Mouse (Mus musculus) frontal cortex, postnatal 25 days (tissue): Measurements from ENCODE around the gene Nanos2.
A peak's percentile ranks its signal among the peaks of the same experiment; 100 is the strongest.

Experiments
- DNase-seq, 2 experiments: peaks; one replicate each; pipeline ENCODE4 v3.0.0; 2022; ENCODE audit warnings: low spot score in 2 of 2

Gene Nanos2

GRCm38 (mm10) chr7:18987100-18987499 is at the start of gene Nanos2:
Nanos2 (plus strand) TSS chr7:18987400.
- no peak for DNase-seq

DNA sequence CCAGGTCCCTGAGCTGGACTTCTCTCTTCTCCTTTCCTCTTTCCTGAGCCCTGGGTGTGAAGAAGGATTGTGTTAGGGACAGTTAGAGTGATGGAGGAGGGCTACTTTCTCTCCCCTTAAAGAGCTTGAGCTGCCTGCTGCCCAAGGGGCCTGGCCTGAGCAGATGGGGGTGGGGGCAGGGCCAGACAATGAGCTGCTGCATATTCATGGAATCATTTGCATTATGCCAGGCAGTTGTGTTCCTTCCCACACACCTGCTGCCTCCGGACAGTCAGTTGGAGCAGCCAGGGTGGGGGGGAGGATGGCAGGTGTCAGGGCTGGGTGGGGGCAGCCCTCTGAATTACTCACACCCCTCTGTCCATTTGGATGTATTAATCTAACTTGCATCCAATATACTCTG is 44.8 kb upstream of the Nanos2 start:
- DNase-seq: peak in 1 of 2 experiments; percentile 12

DNA sequence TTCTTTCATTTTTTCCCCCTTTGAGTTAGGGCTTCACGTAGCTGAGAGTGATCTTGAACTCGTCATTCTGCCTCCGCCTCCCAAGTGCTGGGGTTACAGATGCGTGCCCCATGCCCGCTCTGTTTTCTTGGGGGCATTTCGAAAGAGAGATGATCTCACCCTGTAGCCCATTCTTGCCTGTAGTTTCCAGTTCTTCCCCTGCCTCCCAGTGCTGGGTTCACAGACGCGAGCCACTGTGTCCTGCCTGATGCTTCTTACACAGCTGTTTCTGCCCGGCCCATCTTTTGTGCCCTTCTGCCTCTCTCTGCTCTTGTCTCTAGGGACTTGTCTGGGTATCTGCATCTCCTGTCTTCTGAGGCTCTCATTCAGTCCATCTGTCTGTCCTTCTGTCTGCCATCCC is 44.4 kb upstream of the Nanos2 start:
- no peak for DNase-seq

- no peak for DNase-seq
Measured at GRCm38 (mm10) chr7:18948151-18948550, 39.0 kb upstream of the Nanos2 start.

GRCm38 (mm10) chr7:18949781-18950522 is 37.2 kb upstream of the Nanos2 start:
- DNase-seq: peak in 1 of 2 experiments; percentile 10

DNA sequence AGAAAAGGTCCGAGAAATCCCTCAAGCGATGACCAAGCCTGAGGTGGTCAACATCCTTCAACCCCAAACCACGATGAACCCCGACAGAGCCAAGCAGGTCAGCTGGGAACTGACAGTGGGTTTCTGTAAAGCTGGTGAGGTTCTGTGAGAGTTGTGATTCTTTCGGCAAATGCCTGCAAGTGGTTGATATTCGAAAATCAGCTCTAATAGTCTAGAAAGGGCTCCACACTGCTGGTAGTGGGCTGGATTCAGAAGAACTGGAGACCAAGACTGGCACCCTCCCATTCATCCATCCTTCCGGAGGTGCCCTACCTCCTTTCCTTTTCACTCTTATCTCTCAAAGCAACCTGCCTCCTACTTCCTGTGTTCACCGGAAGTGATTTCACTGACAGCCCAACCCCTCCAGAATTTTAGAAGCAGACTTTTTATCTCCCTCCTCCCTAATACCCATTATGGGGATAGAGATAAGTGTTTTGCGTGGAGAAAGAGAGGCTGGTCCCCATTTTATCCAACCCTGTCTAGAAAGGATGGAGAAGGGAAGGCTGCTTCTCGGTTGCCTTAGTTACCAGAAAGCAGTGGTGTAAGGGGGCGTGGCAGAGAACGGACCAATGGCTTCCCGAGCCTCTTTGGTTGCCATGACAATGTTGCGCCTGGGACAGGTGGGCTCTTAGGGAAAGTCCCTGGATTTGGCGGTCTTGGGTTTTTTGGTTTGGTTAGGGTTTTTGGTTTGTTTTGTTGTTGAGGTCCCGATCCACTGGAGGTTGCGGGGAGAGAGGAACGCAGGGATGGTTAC is 36.5 kb upstream of the Nanos2 start:
- DNase-seq: no peak

- no peak for DNase-seq
Measured at GRCm38 (mm10) chr7:18951397-18951796, 35.8 kb upstream of the Nanos2 start.

GRCm38 (mm10) chr7:18957569-18958383 is 29.4 kb upstream of the Nanos2 start:
- peak in 1 of 2 experiments; percentile 38 for DNase-seq

- peak in 1 of 2 experiments; percentile 8 for DNase-seq
Measured at GRCm38 (mm10) chr7:18958384-18958766, 28.8 kb upstream of the Nanos2 start.

DNA sequence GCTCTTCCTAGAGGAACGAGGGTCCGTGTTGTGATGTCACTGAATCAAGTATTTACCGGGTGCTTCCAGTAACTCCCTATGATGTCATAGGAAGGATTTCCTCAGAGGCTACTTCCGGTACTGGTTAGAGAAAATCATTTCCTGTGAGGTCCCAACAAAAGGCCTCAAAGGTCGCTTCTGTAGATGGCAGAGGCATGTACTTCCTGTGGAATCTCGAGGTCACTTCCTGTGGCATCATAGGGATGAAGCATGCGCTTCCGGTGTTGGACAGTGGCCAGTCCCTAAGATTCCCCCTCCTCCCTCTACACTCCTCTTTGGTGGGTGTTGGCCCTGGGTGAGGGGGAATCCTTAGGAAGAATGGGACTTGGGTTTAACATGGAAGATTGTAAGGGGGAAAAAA is 27.8 kb upstream of the Nanos2 start:
- DNase-seq: no peak

DNA sequence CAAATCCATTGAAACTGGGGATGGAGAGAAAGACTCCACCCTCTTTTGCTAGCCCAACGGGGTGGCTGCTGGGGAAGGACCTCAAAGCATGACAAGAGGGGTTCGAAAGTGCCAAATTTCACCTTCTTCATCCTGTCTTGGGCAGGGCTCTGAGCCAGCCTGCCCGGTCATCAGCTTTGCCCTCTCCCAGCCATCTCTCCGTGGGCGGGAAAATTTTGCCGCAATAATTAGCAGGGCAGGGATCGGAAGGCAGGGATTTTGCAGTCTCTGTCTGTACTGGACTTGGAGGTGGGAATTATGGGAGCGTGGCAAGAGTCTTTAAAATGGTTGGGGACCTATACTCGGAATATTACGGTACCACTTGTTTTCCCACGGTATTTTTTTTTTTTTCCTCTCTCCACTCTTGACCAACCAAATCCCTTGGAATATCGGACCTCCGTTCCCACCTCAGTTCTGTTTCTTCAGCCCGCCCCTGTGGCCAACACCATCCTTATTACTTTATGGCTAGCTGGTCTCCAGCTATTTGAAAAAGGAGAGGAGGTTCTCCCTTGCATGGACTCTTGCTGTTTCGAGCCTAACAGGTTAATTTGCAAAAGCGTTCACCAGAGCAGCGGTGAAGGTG is 24.9 kb upstream of the Nanos2 start:
- no peak for DNase-seq

DNA sequence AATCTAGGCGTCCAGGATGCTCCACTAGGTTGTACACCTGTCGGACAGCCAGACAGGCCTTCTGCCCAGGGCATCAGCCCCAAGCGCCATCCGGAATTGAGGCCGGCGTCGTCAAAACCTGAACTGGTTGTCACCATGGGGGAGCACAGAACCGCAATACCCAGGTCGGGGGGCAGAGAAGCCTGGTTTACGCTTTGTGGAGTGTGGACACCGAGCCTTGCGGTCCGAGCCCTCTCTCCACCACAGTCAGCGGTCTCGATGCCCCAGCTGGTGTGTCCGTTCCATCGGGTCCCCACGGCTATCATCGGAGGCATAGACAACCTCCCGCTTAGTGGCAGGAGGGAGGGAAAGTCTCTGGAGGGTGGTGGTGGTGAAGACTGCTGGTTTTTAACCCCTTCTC is 24.4 kb upstream of the Nanos2 start:
- DNase-seq: no peak

GRCm38 (mm10) chr7:18963294-18963843 is 23.8 kb upstream of the Nanos2 start:
- DNase-seq: no peak

GRCm38 (mm10) chr7:18965312-18965711 is 21.9 kb upstream of the Nanos2 start:
- no peak for DNase-seq

GRCm38 (mm10) chr7:18967603-18968002 is 19.6 kb upstream of the Nanos2 start:
- DNase-seq: no peak

GRCm38 (mm10) chr7:18970956-18971355 is 16.2 kb upstream of the Nanos2 start:
- no peak for DNase-seq

DNA sequence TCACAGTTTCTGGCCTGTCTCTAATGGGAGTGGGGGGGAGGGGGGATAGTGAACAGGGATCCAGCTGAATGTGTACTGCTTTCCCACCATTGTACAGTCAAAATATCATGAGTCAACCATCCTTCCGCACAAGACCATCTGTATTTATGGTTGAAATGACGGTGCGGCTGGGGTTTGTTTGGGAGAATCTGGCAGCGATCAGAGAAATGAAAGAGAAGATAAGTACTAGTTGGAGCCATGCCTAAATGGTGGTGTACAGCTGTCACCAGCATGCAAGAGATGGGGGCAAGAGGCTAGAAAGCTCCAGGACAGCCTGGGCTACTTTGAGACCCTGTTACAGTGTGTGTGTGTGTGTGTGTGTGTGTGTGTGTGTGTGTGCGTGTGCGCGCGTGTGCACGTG is 8.8 kb upstream of the Nanos2 start:
- no peak for DNase-seq

DNA sequence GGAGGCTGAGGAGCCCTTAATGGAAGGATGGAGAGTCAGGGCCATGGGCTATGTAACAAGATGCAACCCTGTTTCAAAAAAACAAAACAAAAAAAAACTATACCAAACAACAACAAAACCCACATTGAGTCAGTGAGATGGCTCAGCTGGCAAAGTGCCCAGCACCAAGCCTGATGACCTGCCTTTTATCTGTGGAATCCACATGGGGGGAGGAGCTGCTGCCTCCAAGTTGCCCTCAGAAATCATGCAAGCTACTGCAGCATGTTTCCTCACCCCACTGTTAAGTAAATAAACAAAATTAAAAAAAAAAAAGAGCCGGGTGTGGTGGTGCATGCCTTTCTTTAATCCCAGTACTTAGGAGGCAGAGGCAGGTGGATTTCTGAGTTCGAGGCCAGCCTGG is 697 bp upstream of the Nanos2 start:
- DNase-seq: no peak

GRCm38 (mm10) chr7:18987747-18988146 is 547 bp downstream of the Nanos2 start:
- no peak for DNase-seq

GRCm38 (mm10) chr7:18988780-18989179 is 1.6 kb downstream of the Nanos2 start:
- no peak for DNase-seq

- DNase-seq: no peak
Measured at GRCm38 (mm10) chr7:18989995-18990394, 2.8 kb downstream of the Nanos2 start.
